Comparison of ENCODE assay signal across 16 mouse cellular contexts in genomic region chr7:74529877-74530276, GRCm38 (mm10). TPM values are rescaled to one million over a fixed set of nuclear protein-coding genes. Genes with fewer than 3 reads are reported as not detected.
DNase-seq lines count a peak whose midpoint lies in the region; ATAC-seq and TF ChIP-seq lines count a peak whose summit lies in the region.
"Had no signal": no experiment of that assay in that cellular context is flagged by ENCODE, and none has a peak within 500 bp of the region (broad histone marks: within the 10 kb centered on the region; RNA-seq: fewer than 3 reads in every experiment).

No protein-coding gene starts in this region.

- no peak for DNase-seq in heart, adult 2 months
- DNase-seq in heart, postnatal 25 days (ENCODE audit: low spot score), result no peak
- no peak for DNase-seq in lung, adult 2 months
- no peak for DNase-seq in lung, postnatal 36 days
- DNase-seq in naive thymus-derived CD4-positive, alpha-beta T cell, adult 2 months (ENCODE audit: low read depth), result peak; percentile 47
- DNase-seq in neural tube, embryonic 10.5 days (ENCODE audit: extremely low spot score, low spot score), result no peak
- no peak for DNase-seq in Muller cell, postnatal 12 days (ENCODE audit: inconsistent ontology term)
- DNase-seq: cerebellum, adult 18-20 months; gastrocnemius, postnatal 36 days; heart, postnatal 14 days had no signal

- no peak overlapping the region for H3K9ac ChIP-seq in heart, adult 2 months (ENCODE audit: low read depth, low read length)
- H3K9ac ChIP-seq: embryonic facial prominence, embryonic 13.5 days; kidney, embryonic 15.5 days; limb, embryonic 15.5 days; lung, embryonic 15.5 days; midbrain, embryonic 13.5 days had no signal

- intact Hi-C loops in heart, adult 2 months (cut with DNase I), result loop anchor here (2.0 to 5.0 kb wide), 2 partner anchors 25 to 53 kb away; partner anchors contain the start of gene Slco3a1
- intact Hi-C loops in heart, postnatal 25 days (cut with DNase I), result no loop called here

- peaks cover 18% of the 10 kb centered on the region for H3K36me3 ChIP-seq in heart, adult 2 months (ENCODE audit: control insufficient read depth, insufficient read depth, low read length)
- H3K36me3 ChIP-seq: embryonic facial prominence, embryonic 13.5 days; kidney, embryonic 15.5 days; limb, embryonic 15.5 days; lung, embryonic 15.5 days; midbrain, embryonic 13.5 days had no signal

- TF ChIP-seq CTCF in heart, adult 2 months (IDR thresholded peaks at IDR 0.05), result peak; percentile 17; the same call in 1 of the 2 replicates
- TF ChIP-seq CTCF in lung, adult 2 months (IDR thresholded peaks at IDR 0.05; ENCODE audit: insufficient read depth, low read length), result peak; percentile 11; the same call in 1 of the 2 replicates

- 76% methylated on average over 2 of the region's 2 CpGs for WGBS in heart, adult 2 months
- WGBS in lung, adult 2 months, result 70% methylated on average over 2 of the region's 2 CpGs

- no peaks in the 10 kb centered on the region; the same call in none of the 2 replicates for H3K79me2 ChIP-seq in heart, adult 2 months (replicated peaks; ENCODE audit: control insufficient read depth, insufficient read depth, low read length)

- TF ChIP-seq POLR2A in heart, adult 2 months (IDR thresholded peaks at IDR 0.05; ENCODE audit: insufficient read depth, low read depth, low read length), result no peak
- TF ChIP-seq POLR2A in lung, adult 2 months (IDR thresholded peaks at IDR 0.05; ENCODE audit: borderline replicate concordance, extremely low read depth, low read depth, low read length), result no peak

- peak; percentile 57 for ATAC-seq in common myeloid progenitor, adult 5-6 weeks (replicated peaks; ENCODE audit: low read depth, poor library complexity, severe bottlenecking)
- ATAC-seq: midbrain, embryonic 13.5 days had no signal

- H3K4me3 ChIP-seq in heart, adult 2 months, result no peak overlapping the region
- H3K4me3 ChIP-seq in lung, adult 2 months (replicated peaks; ENCODE audit: extremely low read depth, low read depth, low read length), result no peak overlapping the region
- H3K4me3 ChIP-seq: embryonic facial prominence, embryonic 13.5 days; kidney, embryonic 15.5 days; limb, embryonic 15.5 days; lung, embryonic 15.5 days; midbrain, embryonic 13.5 days had no signal

- peaks cover 22% of the 10 kb centered on the region for H3K4me1 ChIP-seq in heart, adult 2 months (ENCODE audit: control insufficient read depth, insufficient read depth, low read length)
- peaks cover 13% of the 10 kb centered on the region; the same call in 1 of the 2 replicates for H3K4me1 ChIP-seq in lung, adult 2 months (ENCODE audit: control insufficient read depth, insufficient read depth, low read length)
- H3K4me1 ChIP-seq: limb, embryonic 15.5 days had no signal

- H3K27ac ChIP-seq in heart, adult 2 months, result no peak overlapping the region; the same call in 1 of the 2 replicates
- H3K27ac ChIP-seq: embryonic facial prominence, embryonic 13.5 days; kidney, embryonic 15.5 days; limb, embryonic 15.5 days; lung, embryonic 15.5 days; midbrain, embryonic 13.5 days had no signal

- TF ChIP-seq EP300 in heart, adult 2 months (IDR thresholded peaks at IDR 0.05; ENCODE audit: insufficient read depth, low read depth, low read length), result no peak

- no peaks in the 10 kb centered on the region for H3K27me3 ChIP-seq in heart, adult 2 months (ENCODE audit: control insufficient read depth, insufficient read depth, low read length)
- H3K27me3 ChIP-seq: embryonic facial prominence, embryonic 13.5 days; kidney, embryonic 15.5 days; limb, embryonic 15.5 days; lung, embryonic 15.5 days had no signal

RNA-seq across cellular contexts. Expression of gene Slco3a1, which starts 24.7 kb away (rescaled TPM):
- total RNA-seq in heart, adult 2 months (2021), result 100 to 1,000 TPM; 124 to 146 TPM
- polyA plus RNA-seq in heart, adult 2 months (2012; rRNA removed), result 93.1 and 138 TPM in 2 replicates
- 100 to 1,000 TPM in 1 of 2 experiments, 10 to 100 TPM in 1; 95.3 to 105 TPM for total RNA-seq in heart, postnatal 25 days (2021)
- 141 and 156 TPM in 2 replicates for polyA plus RNA-seq in lung, adult 2 months (2012; rRNA removed)
- total RNA-seq in common myeloid progenitor, adult 5-6 weeks (2017), result 27.9 and 36.4 TPM in 2 replicates
